In the genomic region with DNA sequence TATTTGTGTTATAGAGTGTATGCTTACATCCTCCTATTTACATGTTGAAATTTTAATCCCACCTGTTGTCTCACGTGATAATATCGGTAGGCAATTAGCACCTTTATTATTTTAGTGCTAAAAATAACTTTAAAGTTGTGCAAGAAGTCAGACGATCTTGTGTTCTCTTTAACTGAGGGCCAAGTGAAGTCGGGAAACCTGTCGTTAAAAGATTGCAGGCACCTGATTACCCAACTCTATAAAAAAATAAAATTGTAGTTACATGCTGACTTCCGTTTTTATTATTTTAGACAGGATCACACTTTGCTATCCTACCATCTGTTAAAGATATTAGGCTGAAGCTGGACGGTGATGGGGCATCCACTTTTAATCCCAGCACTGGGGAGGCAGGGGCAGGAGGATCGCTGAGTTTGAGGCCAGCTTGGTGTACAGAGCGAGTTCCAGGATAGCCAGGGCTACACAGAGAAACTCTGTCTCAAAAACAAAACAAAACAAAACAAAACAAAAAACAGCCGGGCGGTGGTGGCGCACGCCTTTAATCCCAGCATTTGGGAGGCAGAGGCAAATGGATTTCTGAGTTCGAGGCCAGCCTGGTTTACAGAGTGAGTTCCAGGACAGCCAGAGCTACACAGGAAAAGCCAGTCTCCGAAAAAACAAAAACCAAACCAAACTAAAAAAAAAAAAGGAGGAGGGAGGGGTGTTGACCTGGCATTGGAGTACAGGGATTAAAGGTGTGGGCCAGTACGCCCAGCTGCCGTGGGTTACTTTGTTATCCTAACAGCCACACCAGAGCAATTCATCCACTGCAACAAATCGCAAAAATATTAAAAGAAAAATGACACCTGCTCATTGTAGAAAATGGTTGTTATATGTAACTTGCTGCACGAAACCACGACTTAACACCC, we compare ENCODE assay signal across 8 mouse cellular contexts. TPM values are rescaled to one million over a fixed set of nuclear protein-coding genes. Genes with fewer than 3 reads are reported as not detected.
A peak's percentile ranks its signal among the peaks of the same experiment; 100 is the strongest.
DNase-seq lines count a peak whose midpoint lies in the region; ATAC-seq lines count a peak whose summit lies in the region.

No protein-coding gene starts in this region.

- peak overlapping the region; percentile 76 for H3K4me3 ChIP-seq in limb, embryonic 12.5 days (replicated peaks)
- H3K4me3 ChIP-seq in stomach, embryonic 16.5 days (replicated peaks; ENCODE audit: low read length), result peak overlapping the region; percentile 81

- no peaks in the 10 kb centered on the region for H3K27me3 ChIP-seq in limb, embryonic 12.5 days
- no peaks in the 10 kb centered on the region for H3K27me3 ChIP-seq in stomach, embryonic 16.5 days (ENCODE audit: control insufficient read depth, insufficient read depth, low read length)

- H3K4me2 ChIP-seq in limb, embryonic 12.5 days, result peak overlapping the region; percentile 63
- H3K4me2 ChIP-seq in stomach, embryonic 16.5 days (ENCODE audit: low read depth, low read length), result peak overlapping the region; percentile 68

- DNase-seq in heart, adult 11 months, result peak; percentile 87
- no peak for DNase-seq in heart, postnatal 14 days
- DNase-seq in thymus, postnatal 4 days, result peak; percentile 29
- DNase-seq in thymus, postnatal 25 days, result no peak
- DNase-seq in frontal cortex, adult 2 months (ENCODE audit: extremely low spot score in 1 of 2, low spot score in 1 of 2), result no peak
- DNase-seq in Muller cell, postnatal 12 days (ENCODE audit: inconsistent ontology term), result no peak

- H3K9ac ChIP-seq in limb, embryonic 12.5 days (replicated peaks), result peak overlapping the region; percentile 92
- H3K9ac ChIP-seq in stomach, embryonic 16.5 days (ENCODE audit: low read length), result peak overlapping the region; percentile 76

- ATAC-seq in limb, embryonic 12.5 days (ENCODE audit: insufficient number of reproducible peaks, insufficient read depth, low FRiP score, low TSS enrichment, low read depth), result peak; percentile 15; the same call in 1 of the 2 replicates
- ATAC-seq in stomach, embryonic 16.5 days (ENCODE audit: insufficient read depth, low FRiP score), result no peak

- H3K27ac ChIP-seq in limb, embryonic 12.5 days, result peak overlapping the region; percentile 73; the same call in 1 of the 2 replicates
- H3K27ac ChIP-seq in stomach, embryonic 16.5 days (ENCODE audit: low read length), result peak overlapping the region; percentile 84

- intact Hi-C loops in heart, postnatal 14 days (cut with DNase I), result no loop called here

- 41% methylated on average over 20 of the region's 20 CpGs for WGBS in limb, embryonic 12.5 days
- WGBS in stomach, embryonic 16.5 days, result 43% methylated on average over 20 of the region's 20 CpGs

- no peaks in the 10 kb centered on the region for H3K9me3 ChIP-seq in limb, embryonic 12.5 days
- H3K9me3 ChIP-seq in stomach, embryonic 16.5 days (replicated peaks; ENCODE audit: control insufficient read depth, low read length), result no peaks in the 10 kb centered on the region

- no peaks in the 10 kb centered on the region for H3K36me3 ChIP-seq in limb, embryonic 12.5 days
- no peaks in the 10 kb centered on the region for H3K36me3 ChIP-seq in stomach, embryonic 16.5 days (ENCODE audit: control insufficient read depth, insufficient read depth, low read length)

- peaks cover 22% of the 10 kb centered on the region for H3K4me1 ChIP-seq in limb, embryonic 12.5 days (replicated peaks)
- H3K4me1 ChIP-seq in stomach, embryonic 16.5 days (ENCODE audit: control insufficient read depth, insufficient read depth, low read length), result peaks cover 18% of the 10 kb centered on the region

RNA-seq across cellular contexts. Expression of a gene that starts 0.9 kb away (rescaled TPM):
- total RNA-seq in heart, postnatal 14 days (2021), result 10 to 100 TPM in 1 of 2 experiments, 1 to 10 TPM in 1; 7.1 to 13.9 TPM
- 351 and 364 TPM in 2 replicates for polyA plus RNA-seq in limb, embryonic 12.5 days (2016; fragmentation: Nextera tagmentation; extraction: Ambion mirVana)
- 262 and 274 TPM in 2 replicates for polyA plus RNA-seq in stomach, embryonic 16.5 days (2015; fragmentation: Nextera tagmentation; extraction: Ambion mirVana)
- polyA plus RNA-seq in frontal cortex, adult 2 months (2012; rRNA removed), result 4.4 and 4.8 TPM in 2 replicates

RNA-seq across cellular contexts. Expression of a gene that starts 7.3 kb away (rescaled TPM):
- 10 to 100 TPM; 18.3 to 20.6 TPM for total RNA-seq in heart, postnatal 14 days (2021)
- polyA plus RNA-seq in limb, embryonic 12.5 days (2016; fragmentation: Nextera tagmentation; extraction: Ambion mirVana), result 26.5 and 29.4 TPM in 2 replicates
- 22.6 and 24.4 TPM in 2 replicates for polyA plus RNA-seq in stomach, embryonic 16.5 days (2015; fragmentation: Nextera tagmentation; extraction: Ambion mirVana)
- 23.5 and 24.2 TPM in 2 replicates for polyA plus RNA-seq in frontal cortex, adult 2 months (2012; rRNA removed)

Comparison
In these comparisons a context has a peak if more than half of its experiments do, and no peak if none do; other contexts are left out.
1. DNase-seq: peak in heart, adult 11 months (single experiment) and thymus, postnatal 4 days (single experiment); none in heart, postnatal 14 days (0 of 2), thymus, postnatal 25 days (single experiment), frontal cortex, adult 2 months (0 of 2) and Muller cell, postnatal 12 days (single experiment).
2. RNA of a gene that starts 0.9 kb away (polyA plus RNA-seq): 351 to 364 TPM in limb, embryonic 12.5 days and 262 to 274 TPM in stomach, embryonic 16.5 days; 4.4 to 4.8 TPM in frontal cortex, adult 2 months; every median in the first group is over 10 times any median in the second.